Mouse (Mus musculus) kidney, adult 2 months (tissue): ENCODE measurements around the gene Prpf38b. TPM values are rescaled to one million over a fixed set of nuclear protein-coding genes. Genes with fewer than 3 reads are reported as not detected.
"Not testable (repeated sequence)": the region's sequence is repeated elsewhere in the genome, so short reads cannot be mapped to it uniquely, and the experiment has no call there.

ENCODE experiments used
- DNase-seq: peaks from one replicate; pipeline ENCODE4 v3.0.0; 2021
- H3K27ac ChIP-seq: fragments of 200-500 bp; 2 replicates; pipeline ENCODE4 v1.5.1; 2012; ENCODE audit warnings: low read depth, low read length, control low read depth, inconsistent platforms; ENCODE audit not compliant: insufficient read depth
- H3K27me3 ChIP-seq: fragments of 200-500 bp; replicated peaks from 2 replicates; pipeline ENCODE4 v1.6.1; 2012; ENCODE audit warnings: mild to moderate bottlenecking, moderate library complexity, low read length, inconsistent platforms; ENCODE audit not compliant: control insufficient read depth, insufficient read depth
- H3K36me3 ChIP-seq: fragments of 200-500 bp; 2 replicates; pipeline ENCODE4 v1.6.1; 2012; ENCODE audit warnings: mild to moderate bottlenecking, moderate library complexity, low read length, inconsistent platforms; ENCODE audit not compliant: control insufficient read depth, insufficient read depth
- H3K4me1 ChIP-seq: fragments of 200-500 bp; 2 replicates; pipeline ENCODE4 v1.6.1; 2011; ENCODE audit warnings: low read length; ENCODE audit not compliant: control insufficient read depth, insufficient read depth
- H3K4me3 ChIP-seq: fragments of 200-500 bp; 2 replicates; pipeline ENCODE4 v1.5.1; 2011; ENCODE audit warnings: mild to moderate bottlenecking, low read depth, low read length, control low read depth; ENCODE audit not compliant: insufficient read depth
- CTCF ChIP-seq: fragments of 200-500 bp; conservative IDR thresholded peaks from 2 replicates; pipeline ENCODE4 v1.5.1; 2011; ENCODE audit warnings: low read depth, mild to moderate bottlenecking, control low read depth, low read length, moderate library complexity, mixed read lengths; ENCODE audit not compliant: insufficient read depth, insufficient read length
- POLR2A ChIP-seq: fragments of 200-500 bp; IDR thresholded peaks from one replicate; pipeline ENCODE4 v1.6.1; 2011; ENCODE audit warnings: low read depth, low read length, control low read depth
- WGBS: fragments of 180-500 bp; shearing (Covaris S2); methylation state at CpG from one replicate; pipeline ENCODE4 v1.1.7; 2018; 5-methylcytosine and 5-hydroxymethylcytosine counted together
- polyA plus RNA-seq: library from polyadenylated mRNA; depleted of rRNA; stranded (reverse); fragments of >200 nt; gene quantifications from 2 replicates; pipeline ENCODE4 v1.2.3, GENCODE M21; 2012

Prpf38b gene
- polyA plus RNA-seq, 1 experiment, result 19.7 TPM

DNA sequence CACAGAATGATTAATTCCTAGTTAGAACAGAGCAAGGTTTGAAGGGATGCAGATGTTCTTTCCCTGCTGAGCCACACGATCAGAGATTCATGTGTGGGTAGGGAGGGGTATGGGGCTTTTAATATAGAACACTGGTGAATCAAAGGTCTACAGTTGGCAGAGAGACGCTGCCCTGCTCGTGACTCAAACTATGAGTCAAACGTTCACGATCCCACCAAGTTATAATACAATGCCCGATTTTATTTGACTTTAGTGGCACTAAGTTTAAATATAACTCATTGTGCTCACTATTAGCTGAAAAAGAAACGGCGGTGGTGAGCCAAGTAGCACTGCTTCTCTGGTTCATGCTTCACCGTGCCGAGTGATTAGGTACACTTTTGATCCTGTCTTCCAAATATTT, 48.4 kb downstream of the Prpf38b start:
- no peak overlapping the region for H3K4me3 ChIP-seq
- H3K36me3 ChIP-seq, result no peaks in the 10 kb centered on the region
- no peak overlapping the region for H3K27ac ChIP-seq
- DNase-seq, result no peak
- WGBS, result 80% methylated on average over 10 of the region's 10 CpGs
- no peaks in the 10 kb centered on the region for H3K27me3 ChIP-seq
- TF ChIP-seq POLR2A (no peak), CTCF (no peak)
- no peaks in the 10 kb centered on the region for H3K4me1 ChIP-seq

GRCm38 (mm10) chr3:108862282-108862681, 49.2 kb downstream of the Prpf38b start:
- H3K4me1 ChIP-seq, H3K36me3 ChIP-seq, H3K27ac ChIP-seq, DNase-seq, H3K4me3 ChIP-seq, H3K27me3 ChIP-seq: not testable (repeated sequence)
- WGBS, result 77% methylated on average over 4 of the region's 4 CpGs

DNA sequence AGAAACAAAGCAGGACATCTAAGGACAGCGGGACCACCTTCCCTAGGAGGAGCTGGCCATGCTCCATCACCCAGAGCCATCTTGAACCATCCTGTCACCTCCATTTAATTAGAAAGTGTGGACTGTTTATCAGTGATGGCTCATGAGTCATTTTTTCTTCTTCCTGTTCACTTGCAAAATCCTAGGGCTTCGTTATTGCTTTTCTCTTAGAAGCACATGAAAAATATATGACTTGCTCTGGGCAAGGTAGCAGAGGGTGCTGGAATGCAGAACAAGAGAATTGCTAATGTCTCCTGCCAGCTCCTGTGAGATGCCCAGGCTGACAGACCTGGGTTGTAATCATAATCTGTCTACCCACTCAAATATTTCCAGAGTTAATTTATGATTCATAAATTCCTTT, 50.7 kb downstream of the Prpf38b start:
- TF ChIP-seq CTCF, result no peak
- TF ChIP-seq POLR2A, result no peak
- no peak for DNase-seq
- H3K27me3 ChIP-seq, result no peaks in the 10 kb centered on the region
- H3K4me3 ChIP-seq, result no peak overlapping the region
- no peaks in the 10 kb centered on the region for H3K36me3 ChIP-seq
- no peak overlapping the region for H3K27ac ChIP-seq
- 63% methylated on average over 2 of the region's 2 CpGs for WGBS
- peaks cover 3% of the 10 kb centered on the region; the same call in 1 of the 2 replicates for H3K4me1 ChIP-seq

GRCm38 (mm10) chr3:108858231-108858770, 53.2 kb downstream of the Prpf38b start:
- DNase-seq, result peak; percentile 65
- Histone ChIP-seq H3K4me1 (peaks cover 3% of the 10 kb centered on the region; the same call in 1 of the 2 replicates), H3K27me3 (no peaks in the 10 kb centered on the region), H3K4me3 (no peak overlapping the region), H3K36me3 (no peaks in the 10 kb centered on the region), H3K27ac (no peak overlapping the region)
- 30% methylated on average over 7 of the region's 7 CpGs for WGBS
- TF ChIP-seq CTCF, result no peak
- TF ChIP-seq POLR2A, result no peak

DNA sequence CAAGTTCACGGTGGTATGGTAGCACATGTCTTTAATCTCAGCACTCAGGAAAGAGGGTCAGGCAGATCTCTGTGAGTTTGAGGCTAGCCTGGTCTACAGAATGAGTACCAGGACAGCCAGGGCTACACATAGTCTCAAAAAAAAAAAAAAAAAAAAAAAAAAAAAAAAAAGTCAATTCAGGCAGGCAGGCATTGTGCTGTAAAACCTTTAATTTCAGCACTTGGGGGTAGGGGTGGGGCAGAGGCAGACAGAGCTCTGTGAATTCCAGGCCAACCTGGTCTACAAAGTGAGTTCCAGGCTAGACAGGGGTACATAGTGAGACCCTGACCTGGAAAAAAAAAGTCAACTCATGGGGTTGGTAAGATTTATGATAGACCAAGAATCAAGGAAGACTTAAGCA, 53.8 kb downstream of the Prpf38b start:
- Histone ChIP-seq H3K4me1 (peaks cover 3% of the 10 kb centered on the region; the same call in 1 of the 2 replicates), H3K27me3 (no peaks in the 10 kb centered on the region), H3K27ac (no peak overlapping the region), H3K36me3 (no peaks in the 10 kb centered on the region), H3K4me3 (no peak overlapping the region)
- DNase-seq, result no peak
- TF ChIP-seq POLR2A (no peak), CTCF (no peak)
- 67% methylated on average over 1 of the region's 1 CpGs for WGBS

DNA sequence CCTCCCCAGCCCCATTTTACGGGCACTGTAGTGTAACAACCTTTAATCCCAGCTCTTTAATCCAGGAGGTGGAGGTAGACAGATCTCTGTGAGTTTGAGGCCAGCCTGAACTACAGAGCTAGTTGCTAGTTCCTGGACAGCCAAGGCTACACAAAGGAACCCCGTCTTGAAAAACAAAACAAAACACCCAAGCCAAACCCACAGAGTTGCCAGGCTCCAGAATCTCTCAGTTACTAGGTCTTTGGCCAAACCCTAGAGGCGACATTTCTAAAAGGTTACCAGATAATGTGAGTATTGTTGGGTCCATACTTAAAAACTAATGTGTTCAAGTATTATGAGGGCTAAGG, 54.4 kb downstream of the Prpf38b start:
- Histone ChIP-seq H3K4me1 (peaks cover 3% of the 10 kb centered on the region; the same call in 1 of the 2 replicates), H3K27ac (no peak overlapping the region), H3K4me3 (no peak overlapping the region), H3K27me3 (no peaks in the 10 kb centered on the region), H3K36me3 (no peaks in the 10 kb centered on the region)
- 51% methylated on average over 3 of the region's 3 CpGs for WGBS
- TF ChIP-seq POLR2A (no peak), CTCF (no peak)
- no peak for DNase-seq

GRCm38 (mm10) chr3:108856386-108857123, 55.0 kb downstream of the Prpf38b start:
- Histone ChIP-seq H3K4me1 (peaks cover 3% of the 10 kb centered on the region; the same call in 1 of the 2 replicates), H3K27ac (no peak overlapping the region), H3K36me3 (no peaks in the 10 kb centered on the region), H3K4me3 (no peak overlapping the region), H3K27me3 (no peaks in the 10 kb centered on the region)
- DNase-seq, result peak; percentile 55
- WGBS, result 62% methylated on average over 8 of the region's 8 CpGs
- peak; percentile 55 for TF ChIP-seq CTCF
- TF ChIP-seq POLR2A, result no peak
